Mouse (Mus musculus): ENCODE data around the gene Myh14.
"Not testable (repeated sequence)": the region's sequence is repeated elsewhere in the genome, so short reads cannot be mapped to it uniquely, and the experiment has no call there.

Myh14 gene

DNA sequence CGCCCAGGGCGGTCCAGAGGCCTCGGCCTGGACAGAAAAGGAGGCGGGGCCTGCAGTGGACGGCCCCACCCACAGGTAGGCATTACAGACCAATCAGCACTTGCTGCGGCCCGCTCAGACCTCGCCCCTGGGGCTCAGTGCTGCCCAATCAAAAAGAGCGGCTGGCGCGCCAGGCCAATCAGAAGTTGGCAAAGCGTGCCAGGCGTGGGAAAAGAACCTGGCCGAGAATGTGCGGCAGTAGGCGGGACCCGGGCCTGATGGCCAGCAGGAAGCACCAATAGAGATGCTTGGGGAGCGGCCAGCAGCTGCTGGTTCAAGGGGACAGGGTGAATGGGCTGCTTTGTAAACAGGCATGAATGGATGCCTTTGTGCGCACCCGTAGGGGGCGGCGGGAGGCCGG is at the start of gene Myh14:
Myh14 (minus strand) TSS at position 41 of the 400 bp plus-strand sequence.
- DNase-seq (ENCODE audit: low spot score in 2 of 2): peak; percentile 86 to 91

DNA sequence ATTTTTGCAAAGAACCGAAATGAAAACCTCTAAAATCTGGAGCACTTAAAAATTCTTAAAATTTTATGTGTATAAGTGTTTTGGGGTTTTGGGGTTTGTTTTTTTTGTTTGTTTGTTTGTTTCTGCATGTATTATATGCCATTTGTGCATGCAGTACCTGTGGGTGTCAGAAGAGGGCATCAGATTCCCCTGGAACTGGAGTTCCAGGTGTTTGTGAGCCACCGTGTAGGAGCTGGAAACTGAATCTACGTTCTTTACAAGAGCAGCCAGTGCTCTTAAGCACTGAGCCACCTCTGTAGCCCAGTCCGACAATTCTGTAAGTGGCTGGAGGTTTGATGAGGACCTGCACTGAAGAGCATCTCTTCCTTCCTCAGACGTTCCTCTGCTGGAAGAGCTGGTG is 39.2 kb upstream of the Myh14 start:
- no peak for DNase-seq (ENCODE audit: low spot score in 2 of 2)

DNA sequence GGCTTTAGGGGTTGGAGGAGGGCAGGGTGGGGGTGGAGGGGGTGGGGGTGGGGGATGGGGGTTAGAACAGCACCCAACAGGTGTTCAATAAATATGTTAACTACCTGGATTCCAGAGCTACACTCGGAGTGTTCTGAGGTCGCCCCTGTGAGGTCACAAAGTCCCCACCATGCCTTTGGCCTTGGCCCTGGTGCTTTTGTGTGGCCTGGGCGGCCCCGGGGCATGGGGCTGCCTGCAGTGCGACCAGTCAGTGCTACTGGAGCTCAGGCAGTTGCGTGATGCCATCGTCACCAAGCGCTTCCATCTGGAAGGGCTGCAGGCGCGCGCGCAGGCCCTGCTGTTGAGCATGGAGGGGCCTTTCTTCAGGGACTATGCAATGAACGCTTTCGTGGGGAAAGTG is 37.9 kb upstream of the Myh14 start, which contains the start of gene Izumo2:
Izumo2 (plus strand) TSS at position 169 of the 400 bp plus-strand sequence.
- DNase-seq (ENCODE audit: low spot score in 2 of 2): no peak

DNA sequence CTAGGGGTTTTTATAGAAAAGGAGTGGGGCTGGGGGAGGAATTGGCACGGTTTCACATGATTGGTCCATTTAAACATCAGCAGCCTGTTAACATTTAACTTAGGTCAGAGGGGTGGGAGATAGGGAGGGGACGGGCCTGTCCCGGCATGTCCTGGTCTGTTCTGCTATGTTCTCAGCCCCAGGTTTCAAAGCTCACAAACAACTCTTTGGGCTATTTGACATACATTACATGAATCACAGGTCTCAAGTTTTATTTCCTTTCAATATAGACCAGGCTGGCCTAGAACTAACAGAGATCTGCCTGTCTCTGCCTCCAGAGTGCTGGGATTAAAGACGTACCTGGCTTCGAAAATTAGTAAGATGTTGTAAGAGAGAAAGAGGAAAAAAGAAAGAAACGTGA is 37.5 kb upstream of the Myh14 start:
- DNase-seq (ENCODE audit: low spot score in 2 of 2): not testable (repeated sequence)

DNA sequence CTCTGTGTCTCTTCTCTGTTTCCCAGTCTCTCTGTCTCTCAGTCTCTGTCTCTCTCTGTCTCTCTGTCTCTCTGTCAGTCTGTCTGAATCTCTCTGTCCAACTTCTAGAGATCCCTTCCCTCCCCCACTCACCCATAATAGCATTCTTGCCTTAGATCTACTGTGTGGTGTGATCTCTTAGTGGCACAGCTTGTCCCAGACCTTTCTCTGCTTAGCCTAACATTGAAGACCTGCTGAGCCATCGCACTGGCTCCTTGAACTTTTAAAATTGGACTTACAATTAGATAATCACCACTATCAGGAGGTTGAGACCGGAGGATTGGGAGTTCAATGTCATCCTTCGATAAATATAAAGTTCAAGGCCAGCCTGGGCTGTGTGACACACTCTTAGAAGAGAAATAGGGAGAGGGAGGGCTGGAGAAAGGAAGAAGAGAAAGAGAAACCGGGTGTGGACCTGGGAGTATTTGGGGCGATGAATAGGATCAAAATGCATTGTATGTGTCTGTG is 36.6 kb upstream of the Myh14 start:
- DNase-seq (ENCODE audit: low spot score in 2 of 2): no peak

DNA sequence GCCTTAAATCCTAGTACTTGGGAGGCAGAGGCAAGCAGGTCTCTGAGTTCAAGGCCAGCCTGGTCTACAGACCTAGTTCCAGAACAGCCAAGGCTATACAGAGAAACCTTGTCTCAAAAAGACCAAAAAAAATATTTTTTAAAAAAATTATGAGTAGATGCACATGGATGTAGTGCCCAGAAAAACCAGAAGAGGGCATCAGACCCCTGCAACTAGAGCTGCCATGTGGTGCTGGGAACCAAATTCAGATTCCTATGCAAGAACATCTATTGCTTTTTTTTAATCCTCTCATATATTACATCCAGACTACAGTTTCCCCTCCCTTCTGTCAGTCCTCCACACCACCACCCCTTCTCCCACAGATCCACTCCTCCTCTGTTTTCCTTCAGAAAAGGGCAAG is 35.7 kb upstream of the Myh14 start:
- no peak for DNase-seq (ENCODE audit: low spot score in 2 of 2)

DNA sequence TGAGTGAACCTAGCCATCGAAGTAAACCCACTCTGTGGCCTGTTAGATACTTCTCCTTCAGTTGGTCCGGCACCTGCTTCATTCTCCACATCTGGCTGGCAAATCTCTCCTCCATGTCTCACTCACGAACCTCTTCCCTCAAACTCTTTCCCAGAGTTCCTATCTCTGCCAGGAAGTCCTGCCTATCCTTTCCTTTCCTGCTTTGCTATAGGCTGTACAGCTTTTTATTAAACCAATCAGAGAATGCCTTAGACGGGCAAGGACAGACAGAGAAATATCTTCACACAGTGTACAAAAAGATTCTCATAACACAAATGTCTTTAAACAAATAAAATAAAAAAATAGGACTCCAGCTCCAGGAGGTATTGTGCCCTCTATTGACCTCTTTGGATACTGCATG is 34.4 kb upstream of the Myh14 start:
- no peak for DNase-seq (ENCODE audit: low spot score in 2 of 2)

DNA sequence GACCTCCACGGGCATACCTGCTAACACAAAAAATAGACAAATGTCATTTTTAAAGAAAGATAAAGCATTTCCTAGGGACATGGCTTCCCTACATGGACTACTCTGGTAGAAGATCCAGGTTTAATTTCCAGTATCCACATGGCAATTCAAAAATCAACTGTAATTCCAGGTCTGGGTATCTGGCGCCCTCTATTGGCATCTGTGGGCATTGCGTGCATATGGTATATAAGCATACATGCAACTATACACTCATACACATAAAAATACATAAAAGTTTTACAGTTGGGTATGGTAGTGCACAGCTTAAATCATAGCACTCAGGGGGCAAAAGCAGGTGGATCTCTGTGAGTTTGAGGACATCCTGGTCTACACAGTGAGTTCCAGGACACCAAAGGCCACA is 33.7 kb upstream of the Myh14 start:
- DNase-seq (ENCODE audit: low spot score in 2 of 2): peak in 1 of 2 experiments; percentile 37

DNA sequence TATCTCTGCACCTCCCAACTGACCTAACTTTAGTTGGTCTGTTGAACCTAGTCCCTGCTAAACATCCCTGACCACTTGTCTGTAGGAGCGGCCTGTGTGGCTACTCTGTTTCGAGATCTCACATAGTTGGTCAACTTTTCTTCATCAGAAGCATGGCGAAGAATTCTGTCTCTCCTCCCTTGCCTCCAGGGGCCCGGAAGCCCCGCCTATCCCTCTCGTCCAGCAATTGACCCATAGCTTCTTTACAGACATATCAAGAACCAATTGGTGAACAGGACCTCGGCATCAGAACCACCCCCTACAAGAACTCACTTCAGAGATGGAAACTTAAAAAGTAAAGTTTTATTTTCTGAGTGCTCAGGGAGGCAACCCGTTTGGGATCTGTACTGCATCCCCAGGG is 32.3 kb upstream of the Myh14 start:
- no peak for DNase-seq (ENCODE audit: low spot score in 2 of 2)

DNA sequence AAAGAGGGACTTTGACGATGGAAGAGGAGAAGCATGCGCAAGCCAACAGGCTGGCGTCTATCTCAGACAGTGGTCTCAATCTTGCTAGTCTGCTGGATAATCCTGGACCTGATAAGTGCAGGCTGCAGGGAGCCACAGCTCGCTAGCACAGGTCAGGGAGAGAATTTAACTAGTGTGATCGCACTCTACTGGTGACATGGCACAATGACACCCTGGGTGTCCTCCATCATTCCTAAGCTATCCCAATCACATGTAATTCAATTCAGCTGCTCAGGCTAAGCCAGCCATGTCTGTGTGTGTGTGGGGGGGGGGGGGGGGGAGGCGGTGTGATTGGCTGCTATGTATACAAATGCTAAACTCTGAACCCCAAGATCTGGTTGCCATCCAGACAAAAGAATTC is 31.3 kb upstream of the Myh14 start:
- no peak for DNase-seq (ENCODE audit: low spot score in 2 of 2)

DNA sequence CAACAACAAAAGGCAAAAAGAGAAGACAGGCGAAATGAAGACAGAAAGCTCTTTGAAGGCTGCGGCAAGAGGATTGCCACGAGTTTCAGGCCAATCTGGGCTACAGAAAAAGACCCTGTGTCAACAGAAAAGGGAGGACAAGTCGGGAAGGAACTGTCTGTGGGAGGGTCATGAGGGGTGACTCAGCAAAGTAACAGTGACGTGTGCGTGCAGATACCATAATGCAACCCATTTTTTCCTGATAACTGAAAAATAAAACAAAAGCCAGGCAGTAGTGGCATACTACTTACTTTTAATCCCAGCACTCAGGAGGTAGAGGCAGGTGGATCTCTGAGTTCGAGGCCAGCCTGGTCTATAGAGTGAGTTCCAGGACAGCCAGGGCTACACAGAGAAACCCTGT is 27.3 kb upstream of the Myh14 start:
- no peak for DNase-seq (ENCODE audit: low spot score in 2 of 2)

DNA sequence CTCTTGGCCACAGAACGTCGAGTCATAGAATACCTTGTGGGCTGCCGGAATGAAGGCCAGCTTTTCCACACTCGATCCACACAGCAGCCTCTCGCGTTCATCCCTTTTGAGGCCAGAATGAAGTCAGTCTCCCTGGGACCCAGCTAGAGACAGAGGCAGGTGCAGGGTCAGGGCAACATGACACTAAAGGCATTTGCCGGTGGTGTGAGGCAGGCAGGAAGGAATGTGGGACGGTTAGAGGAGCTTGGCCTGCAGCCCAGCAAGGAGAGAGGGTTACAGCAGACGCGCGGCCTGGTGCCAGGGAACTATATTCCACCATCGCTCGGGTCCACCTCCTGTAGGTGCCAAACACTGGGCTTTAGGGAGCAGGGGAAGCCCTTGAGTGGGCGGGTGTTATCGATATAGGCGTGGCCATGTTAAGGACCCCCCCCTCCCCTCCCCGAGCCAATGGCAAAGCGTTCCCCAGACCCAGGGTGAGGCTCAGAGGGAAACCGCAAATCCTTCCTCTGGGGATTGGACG is 26.6 kb upstream of the Myh14 start:
- no peak for DNase-seq (ENCODE audit: low spot score in 2 of 2)

DNA sequence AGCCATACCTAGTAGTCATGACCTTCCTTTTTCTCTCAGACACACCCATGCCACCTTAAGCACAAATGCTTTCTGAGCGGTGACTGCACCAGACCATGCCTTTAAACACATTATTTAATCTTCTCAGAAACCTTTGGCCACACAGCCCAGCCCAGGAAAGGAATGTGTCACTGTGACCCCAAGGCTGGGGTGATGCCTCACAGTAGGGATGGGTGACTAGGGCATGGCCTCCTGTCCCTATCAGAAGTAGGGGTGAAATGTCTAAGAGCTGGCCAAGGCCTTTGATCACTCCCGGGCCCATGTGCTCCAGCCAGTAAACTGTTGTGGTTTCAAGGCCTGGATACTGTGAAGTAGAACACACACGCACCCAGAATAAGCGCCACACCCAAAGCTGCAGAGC is 24.6 kb upstream of the Myh14 start:
- no peak for DNase-seq (ENCODE audit: low spot score in 2 of 2)

DNA sequence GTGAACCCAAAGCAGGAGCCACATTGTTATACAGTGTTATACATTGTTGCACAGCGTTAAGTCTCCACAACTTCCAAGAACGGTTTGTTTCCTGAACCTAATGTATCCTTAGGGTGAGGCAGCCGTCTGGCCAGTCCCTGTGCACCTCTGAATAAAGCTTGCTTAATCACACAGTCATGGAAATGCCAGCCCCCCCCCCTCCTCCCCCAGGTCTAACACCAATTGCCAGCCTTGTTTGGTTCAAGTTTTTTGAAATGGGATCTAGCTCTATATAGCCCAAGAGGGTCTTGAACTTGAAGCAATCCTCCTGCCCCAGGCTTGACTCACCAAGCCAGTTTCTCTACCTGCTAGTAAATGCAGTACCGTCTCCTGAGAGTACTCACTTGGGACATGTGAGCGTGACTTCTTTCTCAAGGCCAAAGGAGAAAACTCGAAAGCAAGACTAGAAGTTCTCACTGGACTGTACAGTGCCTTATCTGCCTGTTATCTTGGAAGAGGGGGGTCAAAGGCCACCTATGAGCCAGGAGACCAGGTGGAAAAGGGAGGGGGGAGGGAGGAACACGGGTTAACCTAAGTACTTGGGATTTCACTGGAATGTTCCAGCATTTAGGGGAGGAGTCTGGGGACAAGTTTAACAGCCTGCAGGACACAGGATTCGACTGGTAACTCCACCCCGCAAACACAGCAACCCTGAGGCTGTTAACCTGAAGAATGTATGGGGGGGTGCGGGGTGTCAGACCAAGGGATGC is 23.0 kb upstream of the Myh14 start:
- no peak for DNase-seq (ENCODE audit: low spot score in 2 of 2)

DNA sequence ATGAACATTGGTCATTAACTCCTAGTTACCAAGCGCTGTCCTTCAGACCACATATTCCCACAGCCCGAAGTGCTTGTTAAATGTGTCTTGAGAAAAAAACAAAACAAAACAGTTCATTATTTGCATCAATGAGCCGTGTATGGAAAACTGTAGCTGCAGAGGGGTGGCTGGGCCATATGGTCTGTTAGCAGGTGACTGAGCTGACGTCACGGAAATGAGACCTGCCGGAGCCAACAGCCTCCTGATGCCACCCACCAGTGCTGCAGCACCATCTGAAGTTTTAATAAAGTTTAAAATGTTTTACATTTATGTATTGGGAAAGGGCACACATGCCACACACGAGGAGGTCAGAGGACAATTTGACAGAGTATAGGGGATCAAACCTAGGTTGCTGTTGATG is 18.7 kb upstream of the Myh14 start:
- DNase-seq (ENCODE audit: low spot score in 2 of 2): no peak

DNA sequence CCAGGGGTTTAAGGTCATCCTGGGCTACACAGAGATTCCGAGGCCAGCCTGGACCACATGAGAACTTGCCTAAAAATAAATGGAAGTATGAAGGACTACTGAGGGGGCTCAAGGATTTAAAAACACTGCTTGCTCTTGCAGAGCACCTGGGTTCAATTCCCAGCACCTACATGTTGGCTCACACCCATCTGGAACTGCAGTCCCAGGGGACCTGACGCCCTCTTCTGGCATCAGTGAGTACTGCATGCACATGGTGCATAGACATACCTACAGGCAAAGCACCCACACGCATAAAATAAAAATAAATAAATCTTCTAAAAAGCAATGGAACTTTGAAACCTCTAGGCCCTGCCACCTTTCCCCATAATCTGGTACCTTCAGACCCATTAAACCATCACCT is 18.2 kb upstream of the Myh14 start:
- no peak for DNase-seq (ENCODE audit: low spot score in 2 of 2)

DNA sequence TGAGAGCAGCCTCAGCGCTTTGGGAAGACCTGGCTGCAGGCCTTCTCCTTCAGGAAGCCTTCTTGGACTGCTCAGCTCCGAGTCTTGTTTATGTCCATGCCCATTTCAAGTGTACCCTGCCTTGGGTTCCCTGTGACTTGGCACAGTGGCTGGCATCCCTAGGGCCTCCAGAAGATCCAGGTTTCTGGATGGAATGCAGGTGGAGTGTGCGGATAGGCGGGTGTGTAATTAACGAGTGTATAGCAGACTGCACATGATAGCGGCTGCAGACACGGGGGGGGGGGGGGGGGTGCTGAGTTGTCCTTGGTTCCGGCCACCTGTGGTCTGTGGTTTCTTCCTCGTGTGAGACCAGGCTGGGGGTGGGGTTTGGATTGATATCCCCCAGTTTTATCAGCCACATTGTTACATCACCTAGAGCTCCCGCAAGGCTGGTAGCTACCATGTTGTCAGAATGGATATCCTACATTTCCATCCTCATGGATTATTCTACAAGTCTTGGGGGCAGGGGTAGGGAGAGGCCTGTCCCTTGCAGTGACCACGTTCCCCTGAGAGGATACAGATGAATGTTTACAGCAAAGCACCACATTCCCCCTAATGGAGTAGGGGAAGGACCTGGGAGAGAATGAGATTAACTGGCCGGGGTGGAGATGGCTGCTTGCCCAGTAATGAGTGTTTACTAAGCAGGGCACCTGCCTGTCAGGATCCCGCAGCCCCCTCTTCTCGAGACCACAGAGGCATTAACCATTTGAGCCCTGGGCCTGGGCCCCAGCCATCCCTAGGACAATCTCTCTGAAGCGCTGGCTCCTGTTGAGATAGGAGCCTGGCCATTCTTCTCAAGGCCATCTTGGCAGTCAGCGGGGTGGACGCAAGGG is 15.1 kb upstream of the Myh14 start:
- DNase-seq (ENCODE audit: low spot score in 2 of 2): no peak

DNA sequence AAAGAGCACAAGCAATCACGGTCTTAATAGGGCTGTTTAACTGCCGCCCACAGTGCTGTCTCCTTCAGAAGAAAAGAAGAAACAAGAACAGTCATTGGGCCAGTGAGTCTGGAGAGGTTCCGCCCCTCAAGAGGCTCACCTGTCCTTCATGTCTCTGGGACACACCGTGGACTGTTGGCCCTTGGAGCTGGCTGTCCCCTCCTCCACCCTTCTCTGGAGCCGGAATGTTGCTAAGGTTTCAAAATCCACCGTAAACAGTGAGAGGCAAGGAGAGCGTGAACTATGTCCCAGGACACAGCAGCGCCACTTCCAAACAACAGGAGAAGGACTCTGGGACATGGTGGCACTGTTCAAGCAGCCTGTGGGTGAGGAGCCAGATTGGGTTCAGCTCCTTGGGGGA is 13.0 kb upstream of the Myh14 start:
- DNase-seq (ENCODE audit: low spot score in 2 of 2): no peak

DNA sequence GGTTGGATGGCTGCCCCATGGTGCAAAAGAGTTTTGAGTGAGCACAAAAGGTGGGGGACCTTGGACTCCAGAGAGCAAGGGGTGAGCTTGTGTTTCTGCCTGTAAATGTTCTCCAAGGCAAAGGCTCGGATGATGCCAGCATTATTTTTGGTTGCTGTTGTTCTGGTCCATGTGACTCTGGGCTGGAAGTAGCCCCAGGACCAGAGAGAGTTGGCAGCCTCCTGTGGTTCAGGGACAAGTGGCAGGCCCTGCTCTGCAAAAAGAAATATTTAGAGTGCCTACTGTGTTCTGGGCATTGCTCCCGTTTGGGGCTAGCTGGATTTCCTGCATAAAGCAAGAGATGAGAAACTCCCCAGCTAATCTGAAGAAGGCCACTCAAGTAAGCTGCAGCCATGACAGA is 6.0 kb upstream of the Myh14 start:
- peak in 1 of 2 experiments; percentile 56 for DNase-seq (ENCODE audit: low spot score in 2 of 2)

DNA sequence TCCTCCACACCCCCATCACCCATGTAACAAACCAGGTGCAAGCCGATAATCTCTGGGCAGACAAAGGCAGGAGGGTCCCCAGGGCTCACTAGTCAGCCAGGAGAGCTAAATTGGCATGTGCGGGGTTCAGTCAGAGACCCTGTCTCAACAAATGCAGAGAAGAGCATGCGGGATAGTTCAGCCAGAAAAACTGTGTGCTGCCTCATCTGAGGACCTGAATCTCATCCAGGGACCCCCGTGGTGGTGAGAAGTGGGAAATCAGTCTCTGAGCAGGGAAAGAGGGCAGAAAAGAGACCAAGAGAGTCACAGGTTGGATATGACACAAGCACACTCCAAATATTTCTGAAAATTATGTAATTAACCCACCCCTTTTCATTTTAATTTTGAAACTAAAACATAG is 5.5 kb upstream of the Myh14 start:
- no peak for DNase-seq (ENCODE audit: low spot score in 2 of 2)

DNA sequence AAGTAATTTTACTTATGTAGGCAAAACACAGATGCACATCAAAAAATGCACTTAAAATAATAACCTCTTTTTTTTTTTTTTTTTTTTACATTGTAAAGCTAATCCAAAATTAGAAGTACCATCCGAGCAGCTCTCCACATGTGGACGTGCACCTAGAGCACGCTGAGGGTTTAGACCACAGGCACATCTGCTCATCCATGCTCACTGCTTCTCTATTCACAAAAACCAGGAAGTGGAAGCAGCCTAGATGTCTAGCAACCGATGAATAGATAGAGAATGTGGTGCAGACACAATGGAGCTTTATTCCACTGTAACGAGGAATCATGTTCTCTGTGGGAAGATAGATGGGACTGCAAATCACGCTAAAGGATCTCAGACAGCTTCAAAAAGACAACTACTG is 4.5 kb upstream of the Myh14 start:
- DNase-seq (ENCODE audit: low spot score in 2 of 2): no peak

DNA sequence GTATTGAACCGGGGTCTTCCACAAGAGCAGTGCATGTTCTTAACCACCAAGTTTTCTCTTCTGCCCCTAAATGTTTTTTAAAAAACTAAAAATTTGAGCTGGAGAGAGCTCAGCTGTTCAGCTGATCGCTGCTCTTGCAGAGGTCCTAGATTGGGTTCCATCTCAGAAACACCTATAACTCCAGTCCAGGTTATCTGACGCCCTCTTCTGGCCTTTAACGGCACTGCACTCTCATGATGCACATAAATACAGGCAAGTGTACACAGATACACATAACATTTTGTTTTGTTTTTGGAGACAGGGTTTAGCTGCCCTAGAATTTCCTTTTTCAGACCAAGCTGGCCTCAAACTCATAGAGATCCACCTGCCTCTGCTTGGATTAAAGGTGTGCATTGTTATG is 3.9 kb upstream of the Myh14 start:
- DNase-seq (ENCODE audit: low spot score in 2 of 2): no peak

DNA sequence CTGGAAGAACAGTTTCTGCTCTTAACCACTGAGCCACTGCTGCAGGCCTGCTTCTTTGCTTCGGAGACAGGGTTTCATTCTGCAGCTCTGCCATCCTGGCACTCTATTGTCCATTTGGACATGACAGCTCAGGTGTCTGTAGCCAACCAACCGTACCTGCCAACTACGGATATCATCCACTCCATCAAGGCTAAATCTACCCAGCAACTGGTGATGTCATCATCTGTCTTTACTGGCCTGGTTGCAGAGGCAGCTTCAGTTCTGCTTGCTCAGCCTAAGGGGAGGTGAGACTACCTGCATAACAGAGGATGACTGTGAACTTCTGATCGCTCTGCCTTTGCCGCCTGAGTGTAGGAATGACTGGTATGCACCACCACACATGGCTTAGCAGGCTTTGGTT is 1.6 kb upstream of the Myh14 start:
- DNase-seq (ENCODE audit: low spot score in 2 of 2): no peak
